Mouse (Mus musculus): ENCODE data around the gene Dcpp3. TPM values are rescaled to one million over a fixed set of nuclear protein-coding genes. Genes with fewer than 3 reads are reported as not detected.

The Dcpp3 gene
- total and polyA plus RNA-seq, 2 experiments from 2014 or later, result not detected

DNA sequence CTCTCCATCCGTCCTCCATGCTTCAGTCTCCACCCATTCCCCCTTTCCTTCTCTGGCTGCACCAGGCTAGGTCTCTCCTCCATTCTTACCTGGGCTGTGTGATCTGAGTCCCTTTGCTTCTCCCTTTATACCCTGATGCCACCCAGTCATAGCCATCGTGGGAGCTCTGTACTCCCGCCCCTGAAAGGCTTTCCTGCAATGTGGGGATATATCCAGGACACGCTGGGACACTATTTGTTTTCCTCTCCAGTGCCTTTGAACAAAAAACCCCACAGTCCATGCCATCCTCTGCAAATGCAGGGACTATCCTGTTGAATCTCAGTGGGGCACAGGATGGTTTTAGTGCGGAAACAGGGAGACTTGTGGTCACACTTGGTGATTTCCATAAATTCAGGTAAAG lies 37.9 kb downstream of the Dcpp3 start, which contains the start of gene Sbpl:
Gene Sbpl, minus strand, starts transcription at position 101 of the 400 bp plus-strand sequence.
- DNase-seq (ENCODE audit: low spot score), result no peak
- H3K9me3 ChIP-seq (ENCODE audit: low read length), result no peaks in the 10 kb centered on the region
- 68% methylated on average over 5 of the region's 5 CpGs for WGBS
- TF ChIP-seq CTCF (IDR thresholded peaks at IDR 0.05; ENCODE audit: low read depth), result no peak
- no peak within 1 kb of the TSS for H3K27ac ChIP-seq
- H3K27me3 ChIP-seq (ENCODE audit: insufficient read depth, low read length), result no peaks in the 10 kb centered on the region
- H3K4me2 ChIP-seq (ENCODE audit: low read depth, low read length), result no peak within 1 kb of the TSS
- no peaks in the 10 kb centered on the region for H3K4me1 ChIP-seq (ENCODE audit: insufficient read depth, low read length)
- no peak for ATAC-seq
- H3K4me3 ChIP-seq (ENCODE audit: low read length), result no peak within 1 kb of the TSS
- no peak within 1 kb of the TSS for H3K9ac ChIP-seq (replicated peaks; ENCODE audit: low read length)
- no peaks in the 10 kb centered on the region for H3K36me3 ChIP-seq (ENCODE audit: insufficient read depth, low read length)

DNA sequence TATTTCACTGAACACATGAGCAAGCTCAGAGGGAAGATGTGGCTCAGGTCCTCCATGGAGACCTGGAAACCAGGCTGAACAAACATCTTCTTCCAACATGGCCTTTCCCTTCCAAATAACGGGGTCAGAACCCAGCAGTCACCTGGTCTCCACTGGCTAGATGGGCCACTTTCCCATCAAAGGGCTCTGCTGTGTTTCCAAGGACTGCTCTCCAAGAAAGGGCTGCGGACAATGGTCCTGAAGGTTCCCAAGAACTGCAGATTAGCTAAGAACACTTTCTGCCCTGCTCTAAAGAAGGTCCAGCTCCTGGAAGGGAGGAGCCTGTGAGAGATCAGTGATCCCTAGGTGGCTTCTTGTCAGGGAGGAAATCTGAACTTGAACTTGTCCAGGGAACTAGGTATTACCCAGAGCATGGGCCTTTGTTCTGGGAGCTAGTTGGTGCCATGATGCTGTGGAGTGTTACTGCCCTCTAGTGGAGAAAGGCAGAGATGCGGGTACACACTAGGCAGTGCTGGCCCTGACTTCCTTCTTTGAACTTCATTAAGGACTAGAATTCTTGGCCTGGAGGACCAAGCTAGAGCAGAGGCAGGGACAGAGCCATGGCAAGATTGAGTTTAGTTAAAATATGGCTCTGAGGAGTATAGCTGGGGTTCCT lies 43.0 kb downstream of the Dcpp3 start:
- no peak overlapping the region for H3K4me2 ChIP-seq (ENCODE audit: low read depth, low read length)
- no peaks in the 10 kb centered on the region for H3K27me3 ChIP-seq (ENCODE audit: insufficient read depth, low read length)
- peak; percentile 92 for ATAC-seq
- 40% methylated on average over 3 of the region's 3 CpGs for WGBS
- no peaks in the 10 kb centered on the region for H3K36me3 ChIP-seq (ENCODE audit: insufficient read depth, low read length)
- TF ChIP-seq CTCF (IDR thresholded peaks at IDR 0.05; ENCODE audit: low read depth), result peak; percentile 100
- H3K9ac ChIP-seq (replicated peaks; ENCODE audit: low read length), result no peak overlapping the region
- H3K4me3 ChIP-seq (ENCODE audit: low read length), result no peak overlapping the region
- no peaks in the 10 kb centered on the region for H3K4me1 ChIP-seq (ENCODE audit: insufficient read depth, low read length)
- H3K9me3 ChIP-seq (ENCODE audit: low read length), result no peaks in the 10 kb centered on the region
- peak; percentile 91 for DNase-seq (ENCODE audit: low spot score)
- H3K27ac ChIP-seq, result no peak overlapping the region

DNA sequence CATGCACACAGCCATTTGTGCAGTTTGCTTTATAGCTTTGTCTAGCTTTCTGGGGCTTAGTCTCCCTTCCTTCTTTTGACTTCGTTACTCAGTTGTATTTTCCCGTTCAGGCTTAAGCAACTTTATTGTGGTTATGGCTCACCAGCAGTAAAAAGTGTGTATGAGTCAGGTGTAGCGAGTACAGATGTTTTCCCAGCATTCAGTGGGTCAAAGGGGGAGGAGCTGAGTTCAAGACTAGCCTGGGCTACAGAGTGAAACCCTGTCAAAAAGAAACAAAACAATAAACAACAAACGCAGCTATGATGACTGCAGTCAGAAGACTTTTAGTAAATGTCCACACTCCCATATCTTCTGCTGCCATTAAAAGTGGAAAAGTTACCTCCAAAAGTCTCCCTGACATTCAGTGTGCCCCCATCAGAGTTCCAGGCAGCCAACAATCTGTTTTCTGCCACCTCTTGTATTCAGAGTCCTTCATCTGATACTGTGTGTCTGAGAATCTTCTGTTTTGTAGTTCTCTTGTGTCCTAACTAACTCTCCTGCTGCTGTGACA lies 44.4 kb downstream of the Dcpp3 start:
- Histone ChIP-seq H3K4me2 (ENCODE audit: low read depth, low read length) (no peak overlapping the region), H3K27me3 (ENCODE audit: insufficient read depth, low read length) (no peaks in the 10 kb centered on the region), H3K36me3 (ENCODE audit: insufficient read depth, low read length) (no peaks in the 10 kb centered on the region), H3K9ac (replicated peaks; ENCODE audit: low read length) (no peak overlapping the region), H3K4me3 (ENCODE audit: low read length) (no peak overlapping the region), H3K4me1 (ENCODE audit: insufficient read depth, low read length) (no peaks in the 10 kb centered on the region), H3K27ac (no peak overlapping the region), H3K9me3 (ENCODE audit: low read length) (no peaks in the 10 kb centered on the region)
- WGBS, result 57% methylated on average over 4 of the region's 4 CpGs
- ATAC-seq (no peak), DNase-seq (ENCODE audit: low spot score) (no peak)
- no peak for TF ChIP-seq CTCF (IDR thresholded peaks at IDR 0.05; ENCODE audit: low read depth)

DNA sequence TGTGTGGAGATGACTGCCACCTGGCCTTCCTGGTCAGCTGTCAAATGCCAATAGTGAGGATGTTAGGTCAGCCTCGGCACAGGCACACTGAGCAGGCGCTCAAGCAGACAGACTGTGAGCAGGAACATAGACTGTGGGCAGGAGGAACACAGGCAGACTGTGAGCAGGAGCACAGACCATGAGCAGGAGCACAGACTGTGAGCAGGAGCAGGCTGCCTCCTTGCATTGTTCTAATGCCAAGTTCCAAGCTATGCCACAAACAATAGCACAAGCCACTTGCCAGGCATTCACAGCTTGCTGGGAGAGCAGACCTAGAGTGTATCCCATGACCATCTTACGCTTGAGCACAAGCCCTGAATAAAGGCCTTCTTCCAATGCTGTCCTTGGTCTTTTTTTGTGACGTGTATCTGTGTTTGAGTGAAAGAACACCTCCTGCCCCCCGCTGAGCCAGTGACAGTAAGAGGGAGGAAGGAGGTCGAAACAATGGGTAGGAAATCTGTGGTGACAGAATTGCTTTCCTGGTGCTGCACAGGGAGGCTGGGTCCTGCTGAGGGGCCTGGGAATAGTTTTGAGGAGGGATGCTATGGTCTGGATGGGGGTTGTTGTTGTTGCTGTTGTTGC lies 48.7 kb downstream of the Dcpp3 start:
- no peaks in the 10 kb centered on the region for H3K9me3 ChIP-seq (ENCODE audit: low read length)
- no peak for DNase-seq (ENCODE audit: low spot score)
- no peak overlapping the region for H3K4me2 ChIP-seq (ENCODE audit: low read depth, low read length)
- H3K4me1 ChIP-seq (ENCODE audit: insufficient read depth, low read length), result no peaks in the 10 kb centered on the region
- ATAC-seq, result no peak
- 31% methylated on average over 6 of the region's 6 CpGs for WGBS
- no peaks in the 10 kb centered on the region for H3K27me3 ChIP-seq (ENCODE audit: insufficient read depth, low read length)
- H3K9ac ChIP-seq (replicated peaks; ENCODE audit: low read length), result no peak overlapping the region
- H3K36me3 ChIP-seq (ENCODE audit: insufficient read depth, low read length), result no peaks in the 10 kb centered on the region
- H3K27ac ChIP-seq, result no peak overlapping the region
- TF ChIP-seq CTCF (IDR thresholded peaks at IDR 0.05; ENCODE audit: low read depth), result no peak
- no peak overlapping the region for H3K4me3 ChIP-seq (ENCODE audit: low read length)

DNA sequence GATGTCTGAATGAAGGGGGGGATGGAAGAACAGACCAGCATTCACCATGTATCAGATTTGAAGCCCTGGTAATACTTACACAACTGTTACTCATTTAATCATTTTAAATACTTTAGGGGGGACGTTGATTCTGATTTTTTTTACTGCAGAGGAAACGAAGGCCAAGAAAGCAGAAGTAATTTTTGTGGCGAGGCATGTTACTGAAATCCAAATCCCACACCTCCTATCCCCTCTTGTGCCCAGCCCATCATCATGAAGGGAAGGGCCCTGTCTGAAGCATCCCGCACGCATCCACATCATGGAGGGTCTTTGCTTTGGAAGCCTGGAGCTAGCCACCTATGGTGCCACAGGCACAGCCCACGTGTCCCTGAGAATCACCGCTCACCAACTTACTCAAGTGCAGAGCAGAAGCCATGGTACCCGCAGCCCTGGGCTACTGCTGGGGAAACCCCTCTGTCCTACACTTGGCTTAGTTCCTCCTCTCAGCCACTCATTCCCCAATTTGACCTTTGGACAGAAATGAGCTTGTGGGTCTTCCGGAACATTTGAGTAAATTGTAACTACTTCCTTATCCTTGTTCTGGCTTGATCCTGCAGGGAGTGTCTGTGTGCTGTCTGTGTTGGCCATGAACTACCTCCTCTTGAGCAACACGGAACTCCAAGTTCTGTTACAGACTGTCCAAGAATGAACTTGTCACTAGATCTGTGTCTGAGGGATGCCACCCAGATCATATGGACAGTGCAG lies 49.6 kb downstream of the Dcpp3 start:
- no peak overlapping the region for H3K4me3 ChIP-seq (ENCODE audit: low read length)
- no peak for DNase-seq (ENCODE audit: low spot score)
- 85% methylated on average over 10 of the region's 10 CpGs for WGBS
- no peaks in the 10 kb centered on the region for H3K36me3 ChIP-seq (ENCODE audit: insufficient read depth, low read length)
- H3K27me3 ChIP-seq (ENCODE audit: insufficient read depth, low read length), result no peaks in the 10 kb centered on the region
- H3K4me1 ChIP-seq (ENCODE audit: insufficient read depth, low read length), result no peaks in the 10 kb centered on the region
- H3K9ac ChIP-seq (replicated peaks; ENCODE audit: low read length), result no peak overlapping the region
- H3K9me3 ChIP-seq (ENCODE audit: low read length), result no peaks in the 10 kb centered on the region
- no peak overlapping the region for H3K4me2 ChIP-seq (ENCODE audit: low read depth, low read length)
- TF ChIP-seq CTCF (IDR thresholded peaks at IDR 0.05; ENCODE audit: low read depth), result no peak
- ATAC-seq, result no peak
- H3K27ac ChIP-seq, result no peak overlapping the region

DNA sequence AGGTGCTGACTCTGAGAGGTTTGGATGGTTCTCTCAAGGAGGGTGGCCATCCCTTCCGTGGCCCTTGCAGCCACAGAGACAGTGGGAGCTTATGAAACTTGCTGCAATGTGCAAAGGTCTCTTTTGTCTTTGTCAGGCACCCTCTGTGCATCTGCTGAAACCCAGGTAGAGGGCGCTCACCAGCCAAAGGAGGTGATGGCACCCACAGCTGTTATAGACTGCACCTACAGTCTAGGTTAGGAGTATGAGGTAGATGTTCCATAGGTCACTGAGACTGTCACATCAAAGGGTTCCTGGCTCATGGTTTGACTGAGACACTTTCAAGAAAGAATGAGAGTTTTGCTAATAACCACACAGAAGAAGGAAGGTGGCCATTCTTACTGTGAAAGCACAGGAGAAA lies 51.5 kb downstream of the Dcpp3 start:
- 53% methylated on average over 2 of the region's 2 CpGs for WGBS
- no peak overlapping the region for H3K9ac ChIP-seq (replicated peaks; ENCODE audit: low read length)
- H3K36me3 ChIP-seq (ENCODE audit: insufficient read depth, low read length), result no peaks in the 10 kb centered on the region
- H3K4me1 ChIP-seq (ENCODE audit: insufficient read depth, low read length), result no peaks in the 10 kb centered on the region
- DNase-seq (ENCODE audit: low spot score) (no peak), ATAC-seq (no peak)
- H3K4me2 ChIP-seq (ENCODE audit: low read depth, low read length), result no peak overlapping the region
- no peaks in the 10 kb centered on the region for H3K9me3 ChIP-seq (ENCODE audit: low read length)
- no peak overlapping the region for H3K27ac ChIP-seq
- H3K27me3 ChIP-seq (ENCODE audit: insufficient read depth, low read length), result no peaks in the 10 kb centered on the region
- TF ChIP-seq CTCF (IDR thresholded peaks at IDR 0.05; ENCODE audit: low read depth), result no peak
- H3K4me3 ChIP-seq (ENCODE audit: low read length), result no peak overlapping the region

Other genes starting within 250 kb of the Dcpp3 start
- 107 and 126 TPM in 2 replicates for gene Hcfc1r1, start 243.9 kb upstream of the Dcpp3 start, total RNA-seq (2014; rRNA removed)
- 209 and 217 TPM in 2 replicates for gene Hcfc1r1, start 243.9 kb upstream of the Dcpp3 start, polyA plus RNA-seq (2015; fragmentation: Nextera tagmentation; extraction: Ambion mirVana)
- gene Thoc6, start 243.6 kb upstream of the Dcpp3 start, total RNA-seq (2014; rRNA removed), result 16.1 and 28.1 TPM in 2 replicates
- 28.4 and 29.1 TPM in 2 replicates for gene Thoc6, start 243.6 kb upstream of the Dcpp3 start, polyA plus RNA-seq (2015; fragmentation: Nextera tagmentation; extraction: Ambion mirVana)
- 5.5 and 8.7 TPM in 2 replicates for gene Tnfrsf12a, start 240.0 kb upstream of the Dcpp3 start, total RNA-seq (2014; rRNA removed)
- 7.3 and 7.7 TPM in 2 replicates for gene Tnfrsf12a, start 240.0 kb upstream of the Dcpp3 start, polyA plus RNA-seq (2015; fragmentation: Nextera tagmentation; extraction: Ambion mirVana)
- 0.75 and 1.0 TPM in 2 replicates for gene Cldn6, start 238.2 kb upstream of the Dcpp3 start, total RNA-seq (2014; rRNA removed)
- 0.33 and 0.34 TPM in 2 replicates for gene Cldn6, start 238.2 kb upstream of the Dcpp3 start, polyA plus RNA-seq (2015; fragmentation: Nextera tagmentation; extraction: Ambion mirVana)
- 1.0 and 1.9 TPM in 2 replicates for gene Cldn9, start 233.4 kb upstream of the Dcpp3 start, total RNA-seq (2014; rRNA removed)
- 1.1 and 1.2 TPM in 2 replicates for gene Cldn9, start 233.4 kb upstream of the Dcpp3 start, polyA plus RNA-seq (2015; fragmentation: Nextera tagmentation; extraction: Ambion mirVana)
- gene 1520401A03Rik, start 194.7 kb upstream of the Dcpp3 start, total RNA-seq (2014; rRNA removed), result not detected in 2 replicates
- gene 1520401A03Rik, start 194.7 kb upstream of the Dcpp3 start, polyA plus RNA-seq (2015; fragmentation: Nextera tagmentation; extraction: Ambion mirVana), result 0.19 and 0.26 TPM in 2 replicates
- 27.1 and 27.8 TPM in 2 replicates for gene Pkmyt1, start 191.1 kb upstream of the Dcpp3 start, total RNA-seq (2014; rRNA removed)
- 19.5 and 20.1 TPM in 2 replicates for gene Pkmyt1, start 191.1 kb upstream of the Dcpp3 start, polyA plus RNA-seq (2015; fragmentation: Nextera tagmentation; extraction: Ambion mirVana)
- 102 and 120 TPM in 2 replicates for gene Paqr4, start 176.6 kb upstream of the Dcpp3 start, total RNA-seq (2014; rRNA removed)
- gene Paqr4, start 176.6 kb upstream of the Dcpp3 start, polyA plus RNA-seq (2015; fragmentation: Nextera tagmentation; extraction: Ambion mirVana), result 69.4 and 72.1 TPM in 2 replicates
- gene Kremen2, start 171.6 kb upstream of the Dcpp3 start, total RNA-seq (2014; rRNA removed), result 1.2 and 2.0 TPM in 2 replicates
- gene Kremen2, start 171.6 kb upstream of the Dcpp3 start, polyA plus RNA-seq (2015; fragmentation: Nextera tagmentation; extraction: Ambion mirVana), result 1.1 and 1.4 TPM in 2 replicates
- gene Flywch1, start 145.9 kb upstream of the Dcpp3 start, total RNA-seq (2014; rRNA removed), result 230 and 258 TPM in 2 replicates
- 165 and 183 TPM in 2 replicates for gene Flywch1, start 145.9 kb upstream of the Dcpp3 start, polyA plus RNA-seq (2015; fragmentation: Nextera tagmentation; extraction: Ambion mirVana)
- gene Flywch2, start 131.4 kb upstream of the Dcpp3 start, total RNA-seq (2014; rRNA removed), result 63.3 and 83.8 TPM in 2 replicates
- gene Flywch2, start 131.4 kb upstream of the Dcpp3 start, polyA plus RNA-seq (2015; fragmentation: Nextera tagmentation; extraction: Ambion mirVana), result 99.8 and 123 TPM in 2 replicates
- 133 and 144 TPM in 2 replicates for gene Srrm2, start 126.9 kb upstream of the Dcpp3 start, total RNA-seq (2014; rRNA removed)
- 419 and 436 TPM in 2 replicates for gene Srrm2, start 126.9 kb upstream of the Dcpp3 start, polyA plus RNA-seq (2015; fragmentation: Nextera tagmentation; extraction: Ambion mirVana)
- gene Elob, start 88.3 kb upstream of the Dcpp3 start, total RNA-seq (2014; rRNA removed), result 755 and 1,410 TPM in 2 replicates
- gene Elob, start 88.3 kb upstream of the Dcpp3 start, polyA plus RNA-seq (2015; fragmentation: Nextera tagmentation; extraction: Ambion mirVana), result 1,482 and 1,504 TPM in 2 replicates
- not detected in 2 replicates for gene Prss33, start 81.4 kb upstream of the Dcpp3 start, total RNA-seq (2014; rRNA removed)
- not detected in 2 replicates for gene Prss33, start 81.4 kb upstream of the Dcpp3 start, polyA plus RNA-seq (2015; fragmentation: Nextera tagmentation; extraction: Ambion mirVana)
- not detected in 2 replicates for gene Prss32, start 73.6 kb upstream of the Dcpp3 start, total RNA-seq (2014; rRNA removed)
- 0.25 and 0.48 TPM in 2 replicates for gene Prss32, start 73.6 kb upstream of the Dcpp3 start, polyA plus RNA-seq (2015; fragmentation: Nextera tagmentation; extraction: Ambion mirVana)
- 0.37 TPM in 1 of 2 replicates, not detected in the other for gene Prss41, start 73.3 kb upstream of the Dcpp3 start, total RNA-seq (2014; rRNA removed)
- 0.90 and 1.3 TPM in 2 replicates for gene Prss41, start 73.3 kb upstream of the Dcpp3 start, polyA plus RNA-seq (2015; fragmentation: Nextera tagmentation; extraction: Ambion mirVana)
- gene Prss21, start 49.4 kb upstream of the Dcpp3 start, total RNA-seq (2014; rRNA removed), result not detected in 2 replicates
- not detected in 2 replicates for gene Prss21, start 49.4 kb upstream of the Dcpp3 start, polyA plus RNA-seq (2015; fragmentation: Nextera tagmentation; extraction: Ambion mirVana)
- gene Dcpp1, start 36.6 kb upstream of the Dcpp3 start, total RNA-seq (2014; rRNA removed), result not detected in 2 replicates
- not detected in 2 replicates for gene Dcpp1, start 36.6 kb upstream of the Dcpp3 start, polyA plus RNA-seq (2015; fragmentation: Nextera tagmentation; extraction: Ambion mirVana)
- not detected in 2 replicates for gene Dcpp2, start 36.6 kb upstream of the Dcpp3 start, total RNA-seq (2014; rRNA removed)
- not detected in 2 replicates for gene Dcpp2, start 36.6 kb upstream of the Dcpp3 start, polyA plus RNA-seq (2015; fragmentation: Nextera tagmentation; extraction: Ambion mirVana)
- gene Sbp, start 24.2 kb downstream of the Dcpp3 start, total RNA-seq (2014; rRNA removed), result not detected in 2 replicates
- not detected in 2 replicates for gene Sbp, start 24.2 kb downstream of the Dcpp3 start, polyA plus RNA-seq (2015; fragmentation: Nextera tagmentation; extraction: Ambion mirVana)
- 1.4 TPM in 1 of 2 replicates, not detected in the other for gene Sbpl, start 37.8 kb downstream of the Dcpp3 start, total RNA-seq (2014; rRNA removed)
- not detected in 2 replicates for gene Sbpl, start 37.8 kb downstream of the Dcpp3 start, polyA plus RNA-seq (2015; fragmentation: Nextera tagmentation; extraction: Ambion mirVana)
- not detected in 2 replicates for gene Prss30, start 63.1 kb downstream of the Dcpp3 start, total RNA-seq (2014; rRNA removed)
- gene Prss30, start 63.1 kb downstream of the Dcpp3 start, polyA plus RNA-seq (2015; fragmentation: Nextera tagmentation; extraction: Ambion mirVana), result not detected in 2 replicates
- 0.42 TPM in 1 of 2 replicates, not detected in the other for gene Prss22, start 80.6 kb downstream of the Dcpp3 start, total RNA-seq (2014; rRNA removed)
- not detected in 2 replicates for gene Prss22, start 80.6 kb downstream of the Dcpp3 start, polyA plus RNA-seq (2015; fragmentation: Nextera tagmentation; extraction: Ambion mirVana)
- gene Prss27, start 120.7 kb downstream of the Dcpp3 start, total RNA-seq (2014; rRNA removed), result not detected in 2 replicates
- gene Prss27, start 120.7 kb downstream of the Dcpp3 start, polyA plus RNA-seq (2015; fragmentation: Nextera tagmentation; extraction: Ambion mirVana), result 0.14 TPM in 1 of 2 replicates, not detected in the other
- 106 and 109 TPM in 2 replicates for gene Kctd5, start 156.0 kb downstream of the Dcpp3 start, total RNA-seq (2014; rRNA removed)
- gene Kctd5, start 156.0 kb downstream of the Dcpp3 start, polyA plus RNA-seq (2015; fragmentation: Nextera tagmentation; extraction: Ambion mirVana), result 91.4 and 95.7 TPM in 2 replicates
- 49.2 and 54.1 TPM in 2 replicates for gene Pdpk1, start 233.5 kb downstream of the Dcpp3 start, total RNA-seq (2014; rRNA removed)
- gene Pdpk1, start 233.5 kb downstream of the Dcpp3 start, polyA plus RNA-seq (2015; fragmentation: Nextera tagmentation; extraction: Ambion mirVana), result 51.4 and 56.3 TPM in 2 replicates
- 42.0 and 53.0 TPM in 2 replicates for gene Amdhd2, start 246.3 kb downstream of the Dcpp3 start, total RNA-seq (2014; rRNA removed)
- 38.4 and 40.0 TPM in 2 replicates for gene Amdhd2, start 246.3 kb downstream of the Dcpp3 start, polyA plus RNA-seq (2015; fragmentation: Nextera tagmentation; extraction: Ambion mirVana)